Mouse (Mus musculus): ENCODE measurements around the gene Olfr702.

Olfr702 gene

GRCm38 (mm10) chr7:106833793-106834192 lies at the start of gene Olfr702:
Olfr702 (minus strand) TSS chr7:106833893.
- DNase-seq: no peak

GRCm38 (mm10) chr7:106876791-106877190 lies 43.1 kb upstream of the Olfr702 start, which contains the start of gene Olfr705:
Olfr705 (minus strand) TSS chr7:106876891.
- no peak for DNase-seq

GRCm38 (mm10) chr7:106862885-106863284 lies 29.2 kb upstream of the Olfr702 start, which contains the start of gene Olfr704:
Olfr704 (plus strand) TSS chr7:106863185.
- DNase-seq: no peak

GRCm38 (mm10) chr7:106843060-106843459 lies 9.4 kb upstream of the Olfr702 start, which contains the start of gene Olfr703:
Olfr703 (plus strand) TSS chr7:106843360.
- DNase-seq: no peak

GRCm38 (mm10) chr7:106818414-106818813 lies 15.3 kb downstream of the Olfr702 start:
- DNase-seq: no peak

GRCm38 (mm10) chr7:106815775-106816174 lies 17.9 kb downstream of the Olfr702 start:
- DNase-seq: no peak

- DNase-seq: no peak
Observed at GRCm38 (mm10) chr7:106813829-106814228, 19.9 kb downstream of the Olfr702 start, which contains the start of gene Olfr701. Olfr701 (plus strand) TSS chr7:106814129.

- no peak for DNase-seq
Observed at GRCm38 (mm10) chr7:106808734-106809133, 25.0 kb downstream of the Olfr702 start, which contains the start of gene Olfr700. Olfr700 (minus strand) TSS chr7:106808834.

- DNase-seq: no peak
Observed at GRCm38 (mm10) chr7:106793098-106793497, 40.6 kb downstream of the Olfr702 start, which contains the start of gene Olfr699. Olfr699 (minus strand) TSS chr7:106793198.

- DNase-seq: no peak
Observed at GRCm38 (mm10) chr7:106788330-106788729, 45.4 kb downstream of the Olfr702 start.

Data from cerebellum, adult 11-12 months (tissue).